Mouse (Mus musculus): ENCODE data around the gene Gng11.

Gene Gng11

GRCm38 (mm10) chr6:4003890-4004306, at the start of gene Gng11:
Gene Gng11, plus strand, starts transcription at chr6:4003904.
- DNase-seq (ENCODE audit: low spot score) = peak; percentile 71

- DNase-seq (ENCODE audit: low spot score) = no peak
These were observed 48.7 kb upstream of the Gng11 start for GRCm38 (mm10) chr6:3954969-3955368.

DNA sequence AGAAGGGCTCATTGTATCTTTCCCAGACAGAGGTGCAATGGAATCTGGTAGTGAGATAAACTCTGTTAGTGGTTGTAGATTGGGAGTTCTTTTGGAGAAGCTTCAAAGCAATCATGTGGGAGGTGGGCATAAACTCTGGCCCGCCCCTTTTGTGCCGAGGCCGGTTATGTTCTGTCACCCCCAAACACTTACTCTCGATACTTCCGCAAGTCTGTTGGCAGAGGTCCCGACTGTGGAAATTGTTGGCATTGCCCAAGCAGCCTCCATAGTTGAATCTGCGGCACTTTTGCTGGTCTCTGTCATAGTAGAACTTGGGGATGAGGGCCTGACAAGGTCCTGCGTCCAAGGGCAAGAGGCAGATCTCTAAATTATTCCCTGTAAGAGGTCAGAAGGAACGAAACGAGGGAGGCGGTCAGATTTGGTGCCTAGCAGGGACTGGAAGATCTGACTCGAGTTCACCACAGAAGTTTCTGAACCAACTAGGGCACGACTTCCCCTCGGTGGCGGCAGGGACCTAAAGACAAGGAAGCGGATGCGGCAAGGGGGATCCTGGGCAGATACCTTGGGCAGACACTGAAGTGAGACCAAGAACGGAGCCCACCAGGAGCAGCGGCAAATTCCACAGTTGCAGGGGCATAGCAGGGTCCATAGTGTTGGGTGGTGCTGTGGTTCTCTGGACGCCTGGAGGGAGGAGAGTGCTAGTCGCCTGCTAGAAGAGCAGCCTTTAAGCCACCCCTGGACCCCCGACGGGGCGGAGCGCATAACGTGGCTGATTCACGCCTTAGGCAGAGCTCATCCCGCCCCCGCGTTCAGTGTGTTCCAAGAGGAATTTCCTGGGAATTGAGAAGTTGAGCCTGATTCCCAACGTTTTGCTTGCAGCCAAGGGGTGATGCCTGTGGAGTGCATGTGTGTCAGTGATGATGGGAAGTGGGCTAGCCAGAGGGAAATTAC, 35.8 kb upstream of the Gng11 start:
- peak; percentile 47 for DNase-seq (ENCODE audit: low spot score)

- no peak for DNase-seq (ENCODE audit: low spot score)
These were observed 30.0 kb upstream of the Gng11 start for GRCm38 (mm10) chr6:3973679-3974078.

DNA sequence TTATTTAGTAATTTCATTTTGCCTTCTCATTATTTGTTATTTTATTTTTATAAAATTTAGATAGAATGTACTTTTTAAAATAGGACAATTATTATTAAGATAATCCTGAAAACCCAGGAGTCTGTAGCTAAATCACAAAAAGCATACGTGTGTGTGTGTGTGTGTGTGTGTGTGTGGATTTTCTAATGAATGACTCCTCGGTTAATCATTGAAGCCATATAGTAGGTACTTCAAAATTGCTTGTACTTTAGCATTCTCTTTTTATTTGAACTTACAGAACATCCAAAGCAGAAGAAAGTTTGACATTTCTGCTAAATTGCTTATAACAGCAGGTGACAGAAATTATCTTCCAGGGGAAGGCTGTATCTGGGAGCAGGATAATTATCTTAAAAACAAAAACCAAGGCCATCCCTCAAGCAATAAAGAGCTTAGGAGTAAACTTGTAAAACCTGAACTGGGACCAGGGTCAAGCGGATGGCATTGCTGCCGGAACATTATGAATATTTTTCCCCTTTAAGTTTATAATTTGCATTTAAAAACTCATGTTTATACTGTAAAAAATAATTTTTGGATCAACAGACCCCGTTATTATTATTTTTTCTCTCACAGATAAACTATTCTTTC, 20.9 kb upstream of the Gng11 start:
- DNase-seq (ENCODE audit: low spot score) = no peak

DNA sequence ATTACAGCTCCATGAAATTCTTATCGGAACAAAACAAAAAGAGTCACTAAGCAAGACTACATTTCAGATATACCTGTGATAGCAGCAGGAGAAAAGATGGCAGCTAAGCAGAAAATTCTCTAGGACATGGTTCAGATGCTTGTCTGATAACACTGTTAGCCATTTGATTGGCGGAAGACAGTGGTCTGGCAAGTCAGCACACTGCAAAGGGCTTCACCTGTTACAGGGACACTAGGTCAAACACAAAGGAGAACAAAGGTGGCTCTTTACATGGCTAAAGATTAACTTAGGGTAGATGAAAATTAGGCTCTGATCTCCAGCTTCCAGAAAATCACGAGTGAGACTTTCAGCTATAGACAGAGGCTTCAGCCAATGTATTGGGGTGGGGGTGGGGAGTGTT, 15.0 kb upstream of the Gng11 start, which contains the start of gene Tfpi2:
Gene Tfpi2, minus strand, starts transcription at position 170 of the 400 bp plus-strand sequence.
- DNase-seq (ENCODE audit: low spot score) = no peak

DNA sequence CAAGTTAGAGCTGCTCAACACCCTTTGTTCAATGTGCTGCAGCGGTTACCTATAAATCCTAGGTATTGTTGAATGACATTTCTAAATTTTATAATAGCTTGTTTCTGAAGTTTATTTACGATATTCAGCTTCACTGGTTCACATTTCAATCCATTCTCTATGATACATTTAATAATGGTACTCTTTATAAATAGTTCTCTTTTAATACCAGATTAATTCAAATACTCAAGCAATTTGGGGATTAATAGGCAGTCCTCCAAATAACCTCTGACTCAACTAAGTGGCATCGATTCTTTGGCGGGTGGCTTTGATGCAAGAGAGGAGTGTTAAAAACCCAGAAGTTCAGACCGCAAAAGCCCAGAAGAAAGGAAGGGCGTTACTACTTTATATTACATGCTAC, 10.2 kb upstream of the Gng11 start, which contains the start of gene Gngt1:
Gene Gngt1, plus strand, starts transcription at position 301 of the 400 bp plus-strand sequence.
- no peak for DNase-seq (ENCODE audit: low spot score)

DNA sequence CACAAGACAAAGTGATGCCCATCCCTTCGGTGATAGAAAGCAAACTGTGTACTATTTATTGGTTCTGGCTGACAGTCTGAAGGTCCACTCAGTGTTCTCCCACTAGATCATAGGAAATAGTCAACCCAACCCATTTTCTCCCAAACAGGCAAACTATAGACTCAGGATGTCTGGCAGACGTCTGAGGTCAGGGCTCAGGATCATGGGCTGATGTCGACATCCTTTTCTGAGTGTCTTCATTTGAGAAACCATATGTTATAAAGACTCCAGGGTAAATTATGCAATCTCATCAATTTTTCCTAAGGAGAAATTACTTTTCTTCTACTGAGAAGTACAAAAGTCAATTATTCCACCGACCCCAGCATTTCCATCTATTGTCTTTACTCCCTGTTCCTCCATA, 5.6 kb upstream of the Gng11 start:
- DNase-seq (ENCODE audit: low spot score) = no peak

GRCm38 (mm10) chr6:3999296-3999695, 4.4 kb upstream of the Gng11 start:
- DNase-seq (ENCODE audit: low spot score) = no peak

GRCm38 (mm10) chr6:4000716-4001115, 3.0 kb upstream of the Gng11 start:
- DNase-seq (ENCODE audit: low spot score) = no peak

DNA sequence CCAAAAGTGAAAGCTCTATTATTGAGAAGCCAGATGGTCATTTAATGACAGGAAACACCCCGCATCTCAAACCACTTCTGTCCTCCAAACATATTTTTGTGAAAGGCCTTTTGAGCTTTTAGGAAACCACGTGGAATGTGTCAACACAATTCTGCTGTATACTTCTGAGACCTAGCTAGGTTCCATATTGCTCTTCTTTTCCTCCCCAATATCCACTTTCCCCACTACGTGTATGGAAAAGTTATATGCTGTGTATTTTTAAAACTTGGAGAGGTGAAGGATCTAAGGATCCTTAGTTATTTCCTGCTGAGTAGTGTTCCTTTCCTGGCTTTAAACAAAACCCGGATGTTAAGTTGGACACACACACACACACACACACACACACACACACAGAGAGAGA, 259 bp upstream of the Gng11 start:
- no peak for DNase-seq (ENCODE audit: low spot score)

- DNase-seq (ENCODE audit: low spot score) = no peak
These were observed 1.1 kb downstream of the Gng11 start for GRCm38 (mm10) chr6:4004808-4005207.

DNA sequence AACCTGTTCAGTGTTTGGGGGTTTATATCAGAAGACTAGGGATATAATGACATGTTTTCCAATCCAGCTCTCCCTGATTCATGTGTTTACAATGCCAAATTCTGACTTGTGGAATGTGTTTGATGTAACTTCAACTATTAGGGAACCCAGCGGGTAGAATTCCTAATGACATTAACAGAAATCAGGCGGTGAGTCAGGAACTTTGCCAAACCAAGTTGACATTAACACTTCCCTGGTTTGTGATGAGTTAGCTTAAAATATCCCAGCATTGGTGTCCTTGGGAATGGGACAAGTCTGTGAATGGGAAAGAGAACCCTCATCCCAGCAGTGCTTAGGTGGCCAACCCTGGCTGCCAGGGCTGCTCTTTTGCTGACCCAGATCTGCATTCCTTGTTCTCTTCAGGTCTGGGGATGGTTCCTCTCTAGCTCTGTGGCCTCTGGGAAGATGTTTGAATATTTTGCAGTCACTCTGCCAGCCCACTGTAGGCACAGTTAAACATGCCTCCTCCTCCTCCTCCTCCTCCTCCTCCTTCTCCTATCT, 4.9 kb downstream of the Gng11 start:
- DNase-seq (ENCODE audit: low spot score) = no peak

GRCm38 (mm10) chr6:4009548-4009947, 5.8 kb downstream of the Gng11 start:
- no peak for DNase-seq (ENCODE audit: low spot score)

DNA sequence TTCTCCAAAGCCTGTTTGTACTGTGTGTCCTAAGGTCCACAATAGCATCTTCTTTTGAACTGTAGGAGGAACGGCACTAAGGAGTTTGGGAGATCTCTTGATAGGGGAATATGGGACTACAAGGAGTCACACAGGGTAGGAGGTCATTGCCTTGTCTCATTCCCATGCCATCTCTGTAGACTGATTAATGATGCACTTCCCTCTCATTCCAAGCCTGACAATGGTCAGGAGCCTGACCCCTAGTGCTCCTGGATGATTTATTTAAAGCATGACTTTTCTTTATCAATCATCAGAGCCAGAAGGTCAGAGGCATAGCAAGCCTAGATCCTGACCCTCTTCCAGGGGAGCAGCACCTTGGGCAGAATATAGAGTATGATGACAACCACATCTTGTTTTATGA, 18.9 kb downstream of the Gng11 start:
- DNase-seq (ENCODE audit: low spot score) = no peak

DNA sequence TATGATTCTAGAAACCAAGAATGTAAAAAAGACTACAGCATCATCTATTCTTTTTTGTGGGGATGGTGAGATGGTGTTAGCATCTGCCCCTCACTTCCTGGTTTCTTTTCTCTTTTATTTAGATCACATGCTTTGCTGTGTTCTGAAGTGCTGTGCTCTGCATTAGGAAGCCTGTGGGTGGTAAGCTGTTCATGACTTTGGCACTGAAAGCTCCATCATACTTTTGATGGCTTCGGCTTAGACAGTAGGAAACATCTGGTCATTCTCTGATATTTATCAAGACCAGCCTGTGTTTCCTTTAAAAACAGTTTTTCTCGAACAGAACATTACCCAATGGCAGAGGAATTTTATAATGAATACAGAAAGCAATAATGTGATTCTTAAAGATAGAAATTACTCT, 22.7 kb downstream of the Gng11 start:
- no peak for DNase-seq (ENCODE audit: low spot score)

DNA sequence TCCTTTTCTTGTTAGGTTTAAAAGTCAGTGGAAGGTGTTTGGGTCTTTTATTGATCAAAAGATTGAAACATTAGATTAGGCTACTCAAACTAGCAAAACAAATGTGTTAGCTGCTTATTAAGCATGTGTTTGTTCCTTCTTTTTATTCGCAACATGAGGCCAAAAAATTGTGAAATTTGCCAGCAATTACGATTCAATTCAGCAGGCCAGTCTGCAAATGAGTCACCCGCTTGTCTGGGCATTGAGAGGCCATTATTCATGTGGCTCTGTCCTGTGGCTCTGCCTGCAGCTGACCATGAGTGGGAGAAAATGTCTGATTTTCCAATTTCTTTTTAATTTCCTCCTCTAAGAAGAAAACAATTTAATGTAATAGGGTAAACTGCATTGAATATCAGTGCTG, 27.3 kb downstream of the Gng11 start:
- no peak for DNase-seq (ENCODE audit: low spot score)

- DNase-seq (ENCODE audit: low spot score) = no peak
These were observed 38.1 kb downstream of the Gng11 start for GRCm38 (mm10) chr6:4041821-4042220.

GRCm38 (mm10) chr6:4047200-4047599, 43.5 kb downstream of the Gng11 start:
- DNase-seq (ENCODE audit: low spot score) = no peak

DNA sequence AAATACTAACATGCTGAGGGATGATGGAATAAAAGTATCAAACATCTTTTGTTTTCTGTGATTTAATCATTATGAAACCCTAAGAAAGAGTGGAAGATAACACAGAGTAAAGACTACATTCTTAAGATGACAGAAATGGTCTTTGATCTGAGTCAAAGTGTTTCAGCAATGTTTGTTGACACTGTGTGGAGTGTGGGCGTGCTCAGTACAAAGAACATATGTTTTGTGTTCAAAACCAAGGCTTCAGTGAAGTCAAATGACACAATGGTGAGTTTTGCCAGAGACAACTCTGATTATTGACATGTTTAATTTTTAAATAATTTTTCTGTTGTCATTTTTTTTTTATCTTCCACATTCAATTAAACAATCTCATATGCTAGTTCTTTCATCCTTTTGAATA, 49.1 kb downstream of the Gng11 start:
- no peak for DNase-seq (ENCODE audit: low spot score)

- no peak for DNase-seq (ENCODE audit: low spot score)
These were observed 50.7 kb downstream of the Gng11 start for GRCm38 (mm10) chr6:4054387-4054786.
